Mouse (Mus musculus) hindbrain, embryonic 14.5 days (tissue): ENCODE results near the gene Osbpl8. TPM values are rescaled to one million over a fixed set of nuclear protein-coding genes. Genes with fewer than 3 reads are reported as not detected.

ENCODE experiments used
- ATAC-seq: fragments of 200-750 bp; cut with Nextera tagmentation; 2 replicates; pipeline ENCODE4 v1.8.0; 2017; ENCODE audit warnings: moderate number of reproducible peaks, mild to moderate bottlenecking, moderate TSS enrichment, moderate library complexity; ENCODE audit not compliant: low FRiP score
- DNase-seq: peaks from one replicate; pipeline ENCODE4 v3.0.0-alpha.2; 2015; ENCODE audit warnings: low spot score
- H3K27ac ChIP-seq: fragments of 300-500 bp; sonication (generic); 2 replicates; pipeline ENCODE4 v1.5.1; 2014; ENCODE audit warnings: mild to moderate bottlenecking, moderate library complexity
- H3K27me3 ChIP-seq: fragments of 300-500 bp; sonication (generic); 2 replicates; pipeline ENCODE4 v1.6.1; 2014; ENCODE audit warnings: mild to moderate bottlenecking, low read length, mixed read lengths; ENCODE audit not compliant: control insufficient read depth, insufficient read depth
- H3K36me3 ChIP-seq: fragments of 300-500 bp; sonication (generic); replicated peaks from 2 replicates; pipeline ENCODE4 v1.6.1; 2014; ENCODE audit not compliant: control insufficient read depth, insufficient read depth
- H3K4me1 ChIP-seq: fragments of 300-500 bp; sonication (generic); replicated peaks from 2 replicates; pipeline ENCODE4 v1.6.1; 2014; ENCODE audit warnings: antibody characterized with exemption, low read length, mixed read lengths; ENCODE audit not compliant: control insufficient read depth, insufficient read depth
- H3K4me2 ChIP-seq: fragments of 300-500 bp; sonication (generic); replicated peaks from 2 replicates; pipeline ENCODE4 v1.6.1; 2014; ENCODE audit warnings: mild to moderate bottlenecking, moderate library complexity
- H3K4me3 ChIP-seq: fragments of 300-500 bp; sonication (generic); replicated peaks from 2 replicates; pipeline ENCODE4 v1.5.1; 2014; ENCODE audit warnings: mild to moderate bottlenecking, low read length
- H3K9ac ChIP-seq: fragments of 300-500 bp; sonication (generic); 2 replicates; pipeline ENCODE4 v1.6.1; 2014
- H3K9me3 ChIP-seq: fragments of 300-500 bp; sonication (generic); 2 replicates; pipeline ENCODE4 v1.6.1; 2016; ENCODE audit warnings: low read length; ENCODE audit not compliant: control insufficient read depth
- WGBS: fragments of 180-500 bp; shearing (Covaris S2); extraction: QIAGEN DNeasy Blood & Tissue Kit; methylation state at CpG from one replicate; pipeline ENCODE4 v1.1.7; 2014; 5-methylcytosine and 5-hydroxymethylcytosine counted together
- polyA plus RNA-seq: library from polyadenylated mRNA; unstranded; fragments of >200 nt; fragmentation: Nextera tagmentation; extraction: Ambion mirVana; gene quantifications from 2 replicates; pipeline ENCODE4 v1.2.1, GENCODE M21; 2014

The Osbpl8 gene
- polyA plus RNA-seq, 1 experiment from 2014 or later: 20.6 TPM

DNA sequence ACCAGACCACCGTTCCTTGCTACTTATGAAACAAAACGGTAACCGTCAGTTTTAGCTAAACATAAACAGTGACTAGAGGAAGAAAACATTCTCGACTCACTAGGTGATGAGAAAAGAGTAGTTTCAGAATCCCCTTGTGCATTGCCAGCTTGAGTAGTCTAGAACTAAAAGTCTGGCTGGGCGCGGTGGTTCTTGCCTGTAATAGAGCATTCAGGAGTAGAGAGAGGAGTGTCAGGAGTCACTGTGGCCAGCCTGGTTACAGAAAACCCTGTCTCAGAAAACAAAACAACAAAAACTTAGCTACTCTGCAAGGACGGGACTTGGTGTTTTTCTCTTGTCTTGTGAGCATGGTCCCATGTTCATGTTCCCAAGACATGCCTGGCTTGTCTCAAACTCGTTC lies 12.8 kb downstream of the Osbpl8 start:
- WGBS: 79% methylated on average over 8 of the region's 8 CpGs
- H3K9me3 ChIP-seq: no peaks in the 10 kb centered on the region
- ATAC-seq (no peak), DNase-seq (no peak)
- H3K9ac ChIP-seq: no peak overlapping the region
- no peaks in the 10 kb centered on the region for H3K27me3 ChIP-seq
- no peaks in the 10 kb centered on the region for H3K36me3 ChIP-seq
- H3K4me3 ChIP-seq: no peak overlapping the region
- no peak overlapping the region for H3K27ac ChIP-seq
- no peaks in the 10 kb centered on the region for H3K4me1 ChIP-seq
- no peak overlapping the region for H3K4me2 ChIP-seq

DNA sequence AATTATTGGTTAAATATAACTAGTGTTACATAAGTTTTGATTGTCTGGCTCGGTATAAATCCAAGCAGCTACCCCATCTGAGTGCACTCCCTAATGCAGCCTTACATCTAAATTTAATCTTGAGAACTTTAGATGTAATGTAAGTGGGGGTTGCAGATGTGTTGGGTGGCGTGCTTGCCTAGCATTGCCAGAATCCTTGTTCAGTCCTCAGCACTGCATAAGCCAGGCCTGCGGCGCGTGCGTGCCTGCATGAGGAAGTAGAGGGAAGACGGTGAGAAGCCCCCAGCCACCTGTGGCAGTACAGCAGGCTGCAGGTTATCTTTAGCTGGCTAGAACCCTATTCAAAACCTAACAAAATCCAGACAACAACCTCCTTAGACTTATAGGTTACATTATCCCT lies 13.5 kb downstream of the Osbpl8 start:
- no peak for DNase-seq
- no peak for ATAC-seq
- Histone ChIP-seq H3K27me3 (no peaks in the 10 kb centered on the region), H3K4me1 (no peaks in the 10 kb centered on the region), H3K9ac (no peak overlapping the region), H3K9me3 (no peaks in the 10 kb centered on the region), H3K36me3 (no peaks in the 10 kb centered on the region), H3K27ac (no peak overlapping the region), H3K4me2 (no peak overlapping the region), H3K4me3 (no peak overlapping the region)
- WGBS: 95% methylated on average over 7 of the region's 7 CpGs

DNA sequence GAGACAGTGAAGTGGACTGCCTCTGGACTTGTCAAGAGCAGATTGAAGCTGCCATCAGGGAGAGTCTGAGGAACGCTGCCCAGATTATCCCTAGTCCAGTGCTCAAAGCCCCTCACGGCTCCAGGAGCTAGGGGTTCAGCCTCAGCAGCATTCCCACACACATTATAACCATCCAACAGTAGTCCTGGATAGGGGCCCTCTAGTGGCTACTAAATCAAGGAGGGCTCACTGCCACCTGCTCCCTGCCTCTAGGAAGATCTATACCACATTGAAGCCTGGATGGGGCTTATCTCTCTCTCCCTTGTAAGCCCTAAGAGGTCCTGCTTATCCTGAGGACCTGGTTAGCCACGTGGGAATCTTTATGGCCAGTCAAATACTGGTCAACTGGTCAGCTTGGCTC lies 16.1 kb downstream of the Osbpl8 start:
- H3K27me3 ChIP-seq: no peaks in the 10 kb centered on the region
- H3K4me3 ChIP-seq: no peak overlapping the region
- H3K9ac ChIP-seq: no peak overlapping the region
- DNase-seq: no peak
- no peaks in the 10 kb centered on the region for H3K36me3 ChIP-seq
- no peak overlapping the region for H3K27ac ChIP-seq
- 25% methylated on average over 3 of the region's 3 CpGs for WGBS
- peaks cover 4% of the 10 kb centered on the region; the same call in 1 of the 2 replicates for H3K4me1 ChIP-seq
- H3K9me3 ChIP-seq: no peaks in the 10 kb centered on the region
- H3K4me2 ChIP-seq: no peak overlapping the region
- peak; percentile 43; the same call in 1 of the 2 replicates for ATAC-seq

DNA sequence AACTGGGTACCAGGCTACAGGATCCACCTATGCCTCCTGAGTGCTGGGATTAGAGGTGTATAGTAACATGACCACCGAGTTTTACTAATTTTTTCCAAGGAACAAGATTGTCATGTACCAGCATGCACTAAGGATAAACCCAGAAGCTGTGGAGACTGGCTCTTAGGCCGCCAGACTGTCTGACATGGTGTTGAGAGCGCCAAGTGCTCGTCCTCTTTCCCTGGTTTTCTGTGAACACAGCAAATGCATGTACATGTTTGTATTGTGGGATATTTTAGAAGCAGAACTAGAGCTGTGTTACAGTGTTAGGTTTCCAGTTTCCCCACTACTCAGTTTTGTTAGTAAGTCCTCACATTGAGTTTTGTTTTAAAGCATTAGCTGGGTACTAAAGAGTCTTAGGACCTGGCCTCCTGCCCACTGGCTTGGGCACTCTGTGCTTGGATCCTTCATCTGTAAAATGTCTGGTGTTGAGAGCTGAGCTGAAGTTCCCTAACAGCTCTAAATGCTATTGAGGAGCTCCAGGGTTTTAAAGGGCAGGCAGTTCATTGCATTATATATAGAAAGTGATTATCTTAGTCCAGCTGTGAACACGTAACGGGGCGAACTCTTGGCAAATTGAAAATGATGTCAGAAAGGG lies 19.2 kb downstream of the Osbpl8 start:
- Histone ChIP-seq H3K9ac (no peak overlapping the region), H3K27ac (no peak overlapping the region), H3K4me3 (no peak overlapping the region), H3K36me3 (no peaks in the 10 kb centered on the region), H3K9me3 (no peaks in the 10 kb centered on the region), H3K4me1 (peaks cover 4% of the 10 kb centered on the region; the same call in 1 of the 2 replicates), H3K27me3 (no peaks in the 10 kb centered on the region), H3K4me2 (no peak overlapping the region)
- no peak for ATAC-seq
- DNase-seq: no peak
- 74% methylated on average over 7 of the region's 7 CpGs for WGBS

DNA sequence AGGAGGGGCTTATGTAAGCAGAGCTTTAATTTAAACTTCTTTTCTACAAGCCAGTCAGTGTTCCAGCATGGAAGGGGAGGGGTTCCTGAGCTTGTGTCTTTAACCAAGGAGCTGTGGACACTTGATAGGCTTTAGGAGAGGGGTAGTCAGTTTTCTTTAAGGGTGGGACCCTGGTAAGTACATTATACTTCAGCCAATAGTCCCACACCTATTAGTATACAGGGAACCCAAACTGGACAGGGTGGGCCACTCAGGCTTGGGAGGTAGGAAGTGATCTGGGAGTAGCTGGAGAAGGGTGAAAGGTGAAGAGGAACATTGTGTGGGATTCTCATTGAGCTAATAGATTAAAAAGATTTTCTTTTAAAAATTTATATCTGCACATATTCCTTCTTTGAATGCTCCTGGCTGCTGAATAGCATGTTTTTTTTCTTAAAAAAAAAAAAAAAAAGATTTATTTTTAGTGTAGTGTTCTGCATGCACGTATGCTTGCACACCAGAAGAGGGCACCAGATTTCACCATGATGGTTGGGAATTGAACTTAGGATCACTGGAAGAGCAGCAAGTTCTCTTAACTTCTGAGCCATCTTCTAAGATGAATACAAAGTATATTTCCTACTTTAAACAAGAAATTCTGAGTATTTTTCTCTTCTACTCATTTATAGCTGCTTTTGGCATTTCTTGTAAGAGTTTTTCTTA lies 21.2 kb downstream of the Osbpl8 start:
- no peak for DNase-seq
- Histone ChIP-seq H3K36me3 (no peaks in the 10 kb centered on the region), H3K4me3 (no peak overlapping the region), H3K9ac (no peak overlapping the region), H3K27ac (no peak overlapping the region), H3K4me1 (peaks cover 11% of the 10 kb centered on the region; the same call in 1 of the 2 replicates), H3K27me3 (no peaks in the 10 kb centered on the region), H3K4me2 (no peak overlapping the region), H3K9me3 (no peaks in the 10 kb centered on the region)
- no peak for ATAC-seq
- 89% methylated on average over 1 of the region's 1 CpGs for WGBS

DNA sequence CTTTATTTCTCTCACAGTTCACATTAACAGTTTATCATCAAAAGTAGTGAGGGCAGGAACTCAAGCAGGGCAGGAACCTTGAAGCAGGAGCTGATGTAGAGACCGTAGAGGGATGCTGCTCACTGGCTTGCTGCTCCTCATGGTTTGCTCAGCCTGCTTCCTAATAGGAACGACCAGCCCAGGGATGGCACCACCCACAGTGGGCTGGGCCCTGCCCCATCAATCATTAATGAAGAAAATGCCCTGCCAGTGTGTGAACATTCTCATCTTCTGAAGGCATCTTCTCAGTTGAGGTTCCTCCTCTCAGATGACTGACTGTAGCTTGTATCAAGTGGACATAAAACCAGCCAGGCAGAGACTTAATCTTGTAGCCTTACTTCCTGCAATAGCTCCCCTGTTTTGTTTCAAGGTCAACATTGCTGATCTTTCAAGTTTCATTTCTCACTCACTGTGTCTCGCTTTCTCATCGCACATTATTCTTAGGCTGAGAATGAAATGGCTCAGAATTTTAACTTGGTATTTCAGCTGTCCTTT lies 24.5 kb downstream of the Osbpl8 start:
- H3K27ac ChIP-seq: no peak overlapping the region
- ATAC-seq (no peak), DNase-seq (no peak)
- H3K4me1 ChIP-seq: 0 out of 2 replicates have a peak, but pooled peaks cover 7% of the 10 kb centered on the region
- no peak overlapping the region for H3K4me3 ChIP-seq
- H3K4me2 ChIP-seq: no peak overlapping the region
- no peak overlapping the region for H3K9ac ChIP-seq
- H3K36me3 ChIP-seq: no peaks in the 10 kb centered on the region
- WGBS: 74% methylated on average over 4 of the region's 4 CpGs
- no peaks in the 10 kb centered on the region for H3K27me3 ChIP-seq
- no peaks in the 10 kb centered on the region for H3K9me3 ChIP-seq

DNA sequence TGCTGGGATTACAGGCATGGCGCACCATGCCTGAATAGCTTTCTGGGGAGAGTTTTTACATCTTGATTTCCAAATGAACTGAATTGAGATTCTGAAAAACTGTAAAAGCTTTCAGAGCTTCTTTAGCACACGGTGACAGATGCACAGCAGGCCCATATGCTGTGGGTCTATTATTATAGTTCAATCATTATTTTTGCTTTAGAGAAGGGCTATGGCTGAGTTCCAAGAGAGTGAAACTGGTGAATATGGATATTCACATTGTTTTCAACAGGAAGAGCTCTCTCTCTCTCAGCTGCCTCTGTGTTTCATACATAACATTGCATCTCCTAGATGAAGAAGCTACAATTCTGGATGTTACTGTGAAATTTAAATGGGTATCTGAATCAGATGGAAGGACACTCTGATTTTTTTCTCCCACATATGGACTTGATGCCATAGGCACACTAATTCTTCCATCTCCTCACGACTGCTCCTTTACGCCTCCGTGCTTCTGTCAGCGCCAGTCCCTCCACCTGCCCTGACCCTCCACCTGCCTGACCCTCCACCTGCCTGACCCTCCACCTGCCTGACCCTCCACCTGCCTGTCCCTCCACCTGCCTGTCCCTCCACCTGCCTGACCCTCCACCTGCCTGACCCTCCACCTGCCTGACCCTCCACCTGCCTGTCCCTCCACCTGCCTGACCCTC lies 25.7 kb downstream of the Osbpl8 start:
- DNase-seq (peak; percentile 28), ATAC-seq (peak; percentile 24; the same call in 1 of the 2 replicates)
- Histone ChIP-seq H3K9me3 (no peaks in the 10 kb centered on the region), H3K4me3 (no peak overlapping the region), H3K36me3 (no peaks in the 10 kb centered on the region), H3K27me3 (no peaks in the 10 kb centered on the region), H3K4me1 (0 out of 2 replicates have a peak, but pooled peaks cover 7% of the 10 kb centered on the region), H3K4me2 (no peak overlapping the region), H3K9ac (no peak overlapping the region), H3K27ac (no peak overlapping the region)
- WGBS: 67% methylated on average over 6 of the region's 6 CpGs

DNA sequence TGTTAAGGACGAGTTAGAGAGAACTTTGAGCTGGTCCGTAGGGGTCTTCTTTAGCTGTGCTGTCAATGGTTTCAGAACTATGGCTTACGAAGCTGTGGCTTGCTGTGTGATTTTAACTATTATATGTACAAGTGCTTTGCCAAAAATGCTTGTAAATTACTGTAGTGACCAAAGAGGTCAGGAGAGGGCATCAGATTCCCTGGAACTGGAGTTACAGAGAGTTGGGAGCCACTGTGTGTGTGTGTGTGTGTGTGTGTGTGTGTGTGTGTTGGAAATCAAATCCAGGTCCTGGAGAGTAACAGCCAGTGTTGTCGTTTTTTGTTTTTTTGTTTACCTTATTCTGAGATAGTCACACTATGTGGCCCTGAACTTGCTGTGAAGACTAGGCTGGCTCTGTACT lies 29.0 kb downstream of the Osbpl8 start:
- no peak for DNase-seq
- Histone ChIP-seq H3K4me1 (0 out of 2 replicates have a peak, but pooled peaks cover 7% of the 10 kb centered on the region), H3K4me2 (no peak overlapping the region), H3K36me3 (no peaks in the 10 kb centered on the region), H3K9ac (no peak overlapping the region), H3K27ac (no peak overlapping the region), H3K27me3 (no peaks in the 10 kb centered on the region), H3K4me3 (no peak overlapping the region), H3K9me3 (no peaks in the 10 kb centered on the region)
- WGBS: 72% methylated on average over 4 of the region's 4 CpGs
- no peak for ATAC-seq

DNA sequence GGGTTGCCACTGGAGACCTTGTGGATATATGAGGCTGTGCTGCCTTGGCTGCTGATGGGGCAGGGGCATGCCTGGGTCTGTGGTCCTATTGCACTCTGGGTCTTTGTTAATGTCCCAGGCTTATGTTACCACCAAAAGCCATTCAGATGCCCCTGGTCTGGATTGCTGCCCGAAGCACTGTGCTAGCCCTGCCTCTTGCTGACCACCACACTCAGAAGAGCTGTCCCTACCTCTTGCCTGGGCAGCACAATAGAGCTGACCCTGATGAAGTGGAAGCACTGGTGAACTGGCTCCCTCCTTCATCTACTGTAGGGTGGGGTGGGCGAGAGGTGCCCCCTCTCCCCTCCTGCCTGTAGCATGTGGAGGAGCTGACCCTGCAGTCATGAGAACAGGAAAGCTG lies 31.6 kb downstream of the Osbpl8 start:
- no peaks in the 10 kb centered on the region for H3K4me1 ChIP-seq
- H3K9ac ChIP-seq: no peak overlapping the region
- ATAC-seq (no peak), DNase-seq (no peak)
- H3K27ac ChIP-seq: no peak overlapping the region
- 100% methylated on average over 2 of the region's 2 CpGs for WGBS
- H3K27me3 ChIP-seq: no peaks in the 10 kb centered on the region
- no peak overlapping the region for H3K4me2 ChIP-seq
- H3K4me3 ChIP-seq: no peak overlapping the region
- no peaks in the 10 kb centered on the region for H3K9me3 ChIP-seq
- H3K36me3 ChIP-seq: no peaks in the 10 kb centered on the region
